Mouse (Mus musculus): Measurements from ENCODE around the gene Vgll4. TPM values are rescaled to one million over a fixed set of nuclear protein-coding genes. Genes with fewer than 3 reads are reported as not detected.
A peak's percentile ranks its signal among the peaks of the same experiment; 100 is the strongest.

The Vgll4 gene
- total RNA-seq, 2 experiments from 2014 or later: 50.7 to 62.5 TPM

DNA sequence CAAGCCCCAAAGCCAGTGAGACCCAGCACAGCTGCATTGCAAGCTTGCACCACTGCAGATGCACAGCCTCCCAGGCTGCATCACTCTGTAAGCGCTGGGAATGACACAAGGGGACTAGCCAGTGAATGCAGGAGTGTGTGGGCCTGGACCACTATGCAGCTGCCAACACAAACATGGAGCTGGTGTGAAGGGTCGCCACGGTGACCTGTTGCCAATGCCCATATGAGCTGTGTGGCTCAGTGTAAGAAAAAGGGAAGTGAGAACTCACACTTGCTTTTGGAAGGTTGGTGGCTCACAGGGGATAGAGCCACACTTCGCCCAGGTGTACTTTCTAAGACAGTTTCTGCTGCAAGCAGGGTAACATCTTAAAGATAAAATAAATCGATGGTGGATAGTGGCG, 83.8 kb downstream of the Vgll4 start:
- no peak for DNase-seq (ENCODE audit: low spot score in 2 of 2)
- intact Hi-C loops (cut with DNase I): no loop called here

DNA sequence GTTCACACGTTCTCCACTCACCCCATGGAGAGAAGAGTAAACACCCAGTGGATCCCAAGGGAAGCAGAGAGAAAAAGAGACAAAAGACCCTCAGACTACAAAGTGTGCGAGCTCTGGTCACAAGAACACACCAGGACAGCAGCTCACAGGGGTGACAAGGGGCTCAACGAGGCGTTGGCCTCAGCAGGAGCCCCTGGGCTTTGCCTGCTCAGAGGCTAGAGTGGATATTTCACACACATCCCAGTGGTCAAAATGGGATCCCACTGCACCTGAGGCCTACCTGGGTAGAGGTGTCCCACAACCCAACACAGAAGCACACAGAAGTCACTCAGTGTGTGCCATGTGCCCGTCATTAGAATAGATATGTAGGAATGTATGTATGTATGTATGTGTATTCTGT, 84.7 kb downstream of the Vgll4 start:
- DNase-seq (ENCODE audit: low spot score in 2 of 2): no peak
- intact Hi-C loops (cut with DNase I): no loop called here

DNA sequence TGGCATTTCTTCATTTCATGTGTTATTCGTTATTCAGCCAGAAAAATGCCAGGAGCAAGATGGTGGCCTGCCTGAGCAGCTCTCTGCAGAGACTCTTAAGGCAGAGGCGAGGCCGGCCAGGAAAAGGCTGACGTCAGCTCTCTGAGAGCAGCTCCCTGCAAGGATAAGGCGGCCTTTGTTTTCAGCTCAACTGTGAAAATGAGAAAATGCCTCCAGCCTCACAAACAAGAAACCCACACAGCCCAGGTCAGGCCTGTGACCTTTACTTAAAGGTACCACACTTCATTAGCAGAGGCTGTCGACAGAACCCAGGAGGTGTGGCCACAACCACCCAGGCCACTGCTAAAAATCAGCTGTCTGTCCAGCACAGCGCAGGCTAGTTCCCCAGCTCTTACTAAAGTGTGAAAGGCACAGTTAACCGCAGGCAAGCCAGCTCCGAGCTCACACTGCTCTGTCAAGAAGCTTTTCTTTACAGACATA, 86.5 kb downstream of the Vgll4 start:
- DNase-seq (ENCODE audit: low spot score in 2 of 2): peak; percentile 67 to 87
- intact Hi-C loops (cut with DNase I): loop anchor here (1.0 kb wide), 1 partner anchor 8 kb away; no protein-coding TSS in a partner anchor

DNA sequence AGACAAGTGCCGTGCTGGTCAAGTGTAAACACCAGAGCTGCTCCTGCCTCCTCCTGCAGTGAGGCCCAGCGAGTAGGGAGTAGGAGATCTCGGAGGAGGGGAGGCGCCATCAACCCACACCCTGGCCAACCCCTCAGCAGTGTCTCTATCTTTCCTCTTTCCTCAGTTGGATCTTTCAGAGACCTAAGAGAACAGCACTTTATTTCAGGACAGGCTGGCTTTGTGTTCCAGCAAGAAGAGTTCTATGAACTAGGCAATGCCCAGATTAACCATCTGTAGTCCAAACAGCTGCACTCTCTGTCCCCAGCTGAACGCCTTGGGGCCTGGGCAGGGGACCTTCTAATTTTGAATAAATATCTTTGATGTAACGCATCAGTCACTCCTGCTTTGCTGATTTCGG, 87.1 kb downstream of the Vgll4 start:
- intact Hi-C loops (cut with DNase I): loop anchor here (1.0 kb wide), 1 partner anchor 7 kb away; no protein-coding TSS in a partner anchor
- DNase-seq (ENCODE audit: low spot score in 2 of 2): no peak

DNA sequence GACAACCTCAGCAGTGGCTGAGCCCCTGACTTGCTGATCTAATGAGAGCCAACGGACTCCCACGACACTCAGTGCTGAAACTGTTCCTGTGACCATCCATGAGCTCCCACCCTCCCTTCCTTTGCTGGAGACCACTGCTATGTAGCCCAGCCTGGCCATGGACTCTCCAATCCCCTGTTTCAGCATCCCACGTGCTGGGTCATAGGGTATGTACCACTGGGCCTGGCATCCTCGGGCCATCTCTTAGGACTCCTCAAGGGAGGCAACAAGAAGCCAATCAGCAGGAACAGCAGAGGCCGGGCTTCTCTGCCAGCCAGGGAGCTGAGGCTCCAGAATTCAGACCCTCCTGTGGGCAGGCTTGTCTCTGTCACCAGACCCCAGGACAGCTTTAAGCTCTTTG, 87.6 kb downstream of the Vgll4 start:
- DNase-seq (ENCODE audit: low spot score in 2 of 2): no peak
- intact Hi-C loops (cut with DNase I): no loop called here

DNA sequence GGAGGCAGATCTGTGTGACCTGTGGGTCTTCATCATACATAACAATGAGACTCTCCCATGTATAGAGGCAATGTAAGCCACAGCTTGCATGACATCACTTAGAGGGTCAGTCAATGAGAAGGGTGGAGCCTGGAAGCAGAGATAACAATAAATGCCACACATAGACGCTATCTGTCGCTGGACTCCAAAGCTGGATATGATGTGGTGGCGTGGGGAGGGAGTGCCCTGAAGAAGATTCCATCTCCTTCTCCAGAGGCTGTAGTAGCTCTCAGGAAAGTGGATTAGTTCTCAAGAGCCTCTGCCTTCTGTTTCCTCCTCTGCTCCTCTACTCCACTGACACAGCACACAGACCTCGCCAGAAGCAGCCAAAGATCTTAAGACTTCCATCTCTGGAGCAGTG, 89.0 kb downstream of the Vgll4 start:
- no peak for DNase-seq (ENCODE audit: low spot score in 2 of 2)
- intact Hi-C loops (cut with DNase I): no loop called here

DNA sequence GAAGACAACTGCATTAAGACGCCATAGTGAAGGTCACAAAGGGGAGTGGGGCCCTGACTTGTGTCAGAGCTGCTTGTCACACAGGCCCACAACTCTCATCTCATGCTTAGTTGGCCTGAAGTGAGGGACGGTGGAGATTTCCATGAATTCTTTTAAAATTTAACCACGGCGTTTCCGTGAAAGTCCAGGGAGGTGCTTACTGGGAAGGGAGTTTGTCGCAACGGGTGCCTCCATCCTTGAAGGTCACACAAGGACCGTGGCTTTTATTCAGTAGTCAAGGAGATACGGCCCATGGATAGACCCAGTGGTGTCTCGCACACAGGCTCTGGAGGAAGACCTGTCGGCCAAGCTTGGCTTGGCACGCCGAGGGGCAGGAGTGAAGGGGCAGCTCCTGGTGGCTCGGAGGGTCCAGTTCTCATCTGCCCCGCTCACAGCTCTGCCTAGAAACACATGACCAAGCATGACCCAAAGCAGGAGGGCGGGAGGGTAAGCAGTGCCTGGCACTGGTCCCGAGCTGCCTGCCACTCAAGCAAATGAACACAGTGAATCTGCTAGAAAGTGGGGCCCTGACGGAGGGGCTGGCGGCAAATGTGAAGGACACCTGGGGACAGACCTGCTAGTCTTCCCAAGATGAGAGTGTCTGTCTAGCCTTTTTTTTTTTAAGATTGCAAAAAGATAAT, 90.8 kb downstream of the Vgll4 start:
- intact Hi-C loops (cut with DNase I): no loop called here
- DNase-seq (ENCODE audit: low spot score in 2 of 2): no peak

DNA sequence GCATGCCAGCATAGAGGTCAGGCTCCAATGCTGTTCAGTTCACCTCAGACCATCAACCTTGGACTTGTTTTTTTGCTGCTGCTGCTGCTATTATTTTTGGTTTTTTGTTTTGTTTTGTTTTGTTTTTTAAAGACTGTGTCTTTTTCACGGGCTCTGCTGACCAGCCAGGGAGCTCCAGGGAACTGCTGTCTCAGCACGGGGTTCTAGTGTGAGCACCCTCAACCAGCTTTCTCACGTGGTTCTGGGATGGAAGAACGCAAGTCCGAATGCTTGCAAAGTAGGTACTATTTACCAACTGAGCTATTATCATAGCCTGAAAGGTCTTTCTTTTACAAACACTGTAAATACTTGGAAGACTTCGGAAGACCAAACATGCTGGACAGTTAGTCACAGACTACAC, 93.2 kb downstream of the Vgll4 start:
- no peak for DNase-seq (ENCODE audit: low spot score in 2 of 2)
- intact Hi-C loops (cut with DNase I): no loop called here

DNA sequence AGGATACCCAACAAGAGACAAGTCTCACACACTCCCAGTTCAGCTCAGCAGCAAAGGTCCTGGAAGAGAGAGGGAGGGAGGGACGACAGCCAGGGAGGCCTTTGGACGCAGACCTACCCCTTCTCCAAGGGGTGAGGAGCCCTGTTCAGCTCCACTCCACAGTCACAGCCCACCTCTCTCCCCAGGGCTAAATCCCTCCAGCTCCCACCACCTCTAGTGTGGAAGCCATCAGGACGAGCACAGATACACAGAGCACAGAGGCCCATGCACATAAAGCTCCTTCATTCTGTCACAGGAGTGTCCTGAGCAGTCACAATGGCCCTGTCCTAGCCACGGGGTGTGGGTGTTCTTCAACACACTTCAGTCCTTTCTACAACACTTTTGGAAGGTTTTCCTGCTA, 93.8 kb downstream of the Vgll4 start:
- no peak for DNase-seq (ENCODE audit: low spot score in 2 of 2)
- intact Hi-C loops (cut with DNase I): no loop called here

DNA sequence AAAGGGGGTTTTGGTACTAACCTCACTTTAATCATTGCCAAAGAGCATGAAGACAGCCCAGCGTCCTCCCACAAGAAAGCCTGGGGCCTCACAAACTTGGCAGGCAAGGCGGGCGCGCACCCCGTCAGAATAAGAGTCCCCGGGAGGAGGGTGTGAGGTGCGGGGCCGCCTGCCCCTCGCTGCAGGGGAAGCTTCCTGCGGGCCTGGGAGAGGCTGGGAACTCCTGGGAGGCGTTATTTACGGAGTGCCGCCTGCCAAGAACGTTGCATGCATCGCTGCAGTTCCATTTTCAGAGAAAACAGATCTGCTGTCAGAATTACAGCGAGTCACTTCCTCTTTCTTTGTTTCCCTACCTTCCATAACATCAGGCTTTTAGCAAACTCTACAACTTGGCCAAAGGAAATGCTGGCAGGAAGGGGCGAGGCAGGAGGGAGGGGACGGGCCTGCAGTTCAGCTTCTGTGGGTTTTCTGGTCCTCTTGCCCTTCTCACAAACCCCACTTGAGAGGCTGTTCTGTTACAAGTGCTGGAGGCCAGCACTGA, 94.7 kb downstream of the Vgll4 start:
- intact Hi-C loops (cut with DNase I): loop anchor here (1.0 kb wide), 2 partner anchors 8 to 46 kb away; no protein-coding TSS in a partner anchor
- peak; percentile 88 to 95 for DNase-seq (ENCODE audit: low spot score in 2 of 2)

DNA sequence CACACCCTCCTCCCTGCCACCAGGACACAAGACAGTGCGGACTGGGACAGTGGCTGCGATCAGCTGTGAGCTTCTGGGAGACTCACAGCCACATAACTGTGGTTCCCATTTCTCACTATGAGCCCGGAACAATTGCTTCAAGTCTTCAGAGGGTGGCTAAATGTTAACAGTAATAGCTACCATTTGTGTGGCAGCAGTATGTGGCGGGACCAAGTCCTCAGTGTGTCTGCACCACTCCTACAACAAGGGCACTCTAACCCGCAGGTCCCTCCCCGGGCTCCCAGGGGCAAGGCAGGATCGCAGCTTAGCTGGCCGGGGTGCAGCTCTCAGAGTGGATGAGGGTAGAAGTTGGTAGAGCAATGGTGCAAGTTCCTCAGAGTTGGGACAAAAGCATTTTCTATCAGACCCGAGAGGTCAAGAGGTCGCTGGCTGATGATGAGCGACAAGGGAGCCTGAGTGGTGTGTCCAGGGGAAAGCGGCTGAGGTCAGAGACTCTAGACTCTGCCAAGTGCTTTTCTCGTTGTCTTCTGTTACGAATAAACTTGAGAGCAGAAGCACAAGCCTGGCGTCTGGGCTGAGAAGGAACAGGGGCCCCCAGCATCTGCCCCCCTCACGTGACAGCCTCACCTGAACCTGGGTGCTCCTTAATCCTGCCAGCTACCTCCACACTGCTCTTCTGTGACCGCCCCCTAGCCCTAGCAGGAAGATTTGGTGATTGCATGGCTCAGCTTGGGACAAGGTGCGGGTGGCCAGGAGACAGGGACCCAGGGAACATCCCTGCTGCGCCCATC, 95.5 kb downstream of the Vgll4 start:
- intact Hi-C loops (cut with DNase I): no loop called here

DNA sequence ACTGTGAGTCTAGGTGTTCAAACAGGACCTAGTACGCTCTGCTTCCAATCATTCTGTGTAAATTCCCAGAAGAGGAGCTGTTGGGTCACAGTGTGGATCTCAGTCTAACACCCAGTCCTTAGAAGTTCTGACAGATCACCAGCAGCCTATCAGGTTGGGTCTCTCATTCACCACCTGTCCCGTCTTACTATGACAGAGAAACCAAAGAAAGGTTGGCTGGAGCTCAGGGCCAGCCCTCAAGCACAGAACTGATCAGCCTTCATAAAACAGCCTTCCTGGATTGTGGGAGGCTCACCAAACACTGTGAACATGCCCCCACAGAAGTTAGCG, 96.0 kb downstream of the Vgll4 start:
- DNase-seq (ENCODE audit: low spot score in 2 of 2): peak in 1 of 2 experiments; percentile 56
- intact Hi-C loops (cut with DNase I): no loop called here

More for the DNA sequence above, 95.5 kb downstream of the Vgll4 start:
- DNase-seq (ENCODE audit: low spot score in 2 of 2): no peak

DNA sequence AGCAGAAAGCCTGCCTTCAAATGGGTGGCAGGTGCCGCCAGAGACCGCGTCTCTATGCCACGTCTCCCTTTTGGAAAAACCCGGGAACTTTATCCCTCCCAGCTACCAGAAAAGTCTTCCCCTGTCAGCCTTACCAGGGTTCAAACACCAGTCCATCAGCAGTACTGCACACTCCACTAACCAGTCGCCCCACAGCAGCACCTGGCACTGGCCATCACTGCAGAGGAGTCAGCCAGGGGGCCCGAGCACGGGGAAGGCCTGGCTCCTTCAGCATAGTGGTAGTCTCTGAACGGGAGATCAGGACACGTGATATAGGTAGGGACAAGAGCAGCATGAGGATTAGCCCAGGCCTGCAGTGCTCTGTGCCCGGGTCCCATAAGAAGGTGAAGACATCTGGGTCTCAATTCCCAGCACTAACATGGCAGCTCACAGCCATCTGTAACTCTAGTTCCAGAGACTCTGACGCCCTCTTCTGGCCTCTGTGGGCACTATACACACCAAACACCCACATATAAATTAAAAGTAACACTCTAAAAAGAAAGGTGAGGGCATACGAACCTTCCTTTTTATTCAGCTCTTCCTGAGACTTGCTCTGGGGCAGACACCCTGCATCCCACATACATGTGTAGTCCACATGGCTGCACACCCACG, 98.7 kb downstream of the Vgll4 start:
- DNase-seq (ENCODE audit: low spot score in 2 of 2): no peak
- intact Hi-C loops (cut with DNase I): no loop called here

DNA sequence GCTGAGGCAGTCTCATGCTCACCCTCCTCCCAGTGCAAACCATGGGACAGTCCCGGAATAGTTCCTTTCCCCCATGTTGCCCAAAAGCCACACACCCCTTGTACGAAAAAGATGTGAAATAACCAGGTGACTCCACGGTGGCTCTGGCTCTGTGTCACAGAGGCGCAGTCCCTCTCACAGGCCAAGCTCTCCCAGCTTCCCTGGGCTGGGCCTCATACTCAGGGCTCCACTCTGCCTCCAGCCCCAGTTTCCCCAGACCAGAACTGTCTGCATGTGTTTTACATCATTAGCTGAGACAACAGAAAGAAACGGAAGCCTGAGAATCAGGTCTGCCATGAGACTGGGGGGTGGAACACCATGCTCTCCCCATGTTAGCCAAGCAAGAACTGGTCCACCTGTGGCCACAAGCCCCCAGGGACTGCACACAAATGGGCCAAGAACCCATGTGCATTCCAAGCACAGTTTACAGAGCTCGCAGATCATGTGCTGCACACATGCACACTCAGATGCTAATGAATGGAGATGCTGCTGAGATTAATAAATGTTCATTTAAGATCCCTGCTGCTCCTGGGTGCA, 100.2 kb downstream of the Vgll4 start:
- intact Hi-C loops (cut with DNase I): no loop called here

DNA sequence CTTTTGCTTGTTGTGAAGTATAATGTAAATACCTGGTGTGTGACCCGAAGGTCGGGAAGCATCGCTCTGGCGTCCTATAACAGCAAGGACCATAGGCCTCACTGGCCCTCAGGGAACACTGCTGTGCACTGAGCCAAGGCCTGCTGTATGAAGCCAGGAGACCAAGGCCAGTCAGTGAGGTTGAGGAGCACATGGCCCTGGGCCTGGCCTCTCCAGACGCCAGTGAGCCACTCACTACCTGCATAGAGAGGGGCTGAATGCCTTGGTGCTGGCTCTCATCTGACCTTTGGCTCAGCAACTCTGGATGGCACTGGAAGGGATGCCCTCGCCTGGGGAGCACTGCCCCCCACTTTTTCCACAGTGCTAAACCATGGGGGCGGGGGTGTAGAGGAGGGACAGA, 101.1 kb downstream of the Vgll4 start:
- intact Hi-C loops (cut with DNase I): no loop called here
- no peak for DNase-seq (ENCODE audit: low spot score in 2 of 2)

More for the DNA sequence above, 100.2 kb downstream of the Vgll4 start:
- no peak for DNase-seq (ENCODE audit: low spot score in 2 of 2)

DNA sequence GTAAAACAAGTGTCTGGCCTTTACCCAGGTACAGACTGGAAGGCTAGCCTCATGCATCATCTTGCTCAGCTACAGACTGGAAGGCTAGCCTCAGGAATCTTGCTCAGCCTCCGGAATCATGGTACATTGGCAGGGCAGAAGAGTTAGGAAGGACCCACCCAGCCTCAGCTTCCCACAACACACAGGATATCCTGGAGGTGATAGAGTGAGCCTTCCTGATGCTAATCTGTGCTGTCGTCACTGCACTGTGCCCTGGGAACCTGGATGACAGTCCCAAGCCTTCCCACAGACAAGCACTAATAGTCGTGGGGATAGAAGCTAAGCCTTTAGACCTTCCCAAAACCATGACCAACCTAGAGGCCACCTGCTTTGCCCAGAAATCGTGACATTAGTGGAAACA, 103.2 kb downstream of the Vgll4 start:
- intact Hi-C loops (cut with DNase I): no loop called here
- DNase-seq (ENCODE audit: low spot score in 2 of 2): no peak

DNA sequence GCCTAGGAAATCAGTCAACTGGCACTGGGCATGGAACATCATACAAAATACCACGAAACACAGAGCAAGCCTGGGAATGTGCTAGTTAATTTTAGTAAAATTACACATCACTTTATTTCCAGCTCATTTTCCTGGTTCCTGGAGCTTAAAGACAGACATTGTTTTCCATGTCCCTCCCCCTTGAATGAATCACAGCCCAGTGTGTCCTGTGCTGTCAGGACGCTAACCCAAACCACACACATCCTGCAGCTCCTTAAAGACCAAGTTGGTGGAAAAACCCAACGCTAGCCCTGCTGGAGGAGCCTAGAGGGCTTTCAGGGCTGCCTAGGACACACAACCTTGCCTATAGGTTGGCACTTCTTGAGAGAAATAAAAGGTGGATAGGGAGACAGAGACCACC, 103.7 kb downstream of the Vgll4 start:
- DNase-seq (ENCODE audit: low spot score in 2 of 2): peak in 1 of 2 experiments; percentile 73
- intact Hi-C loops (cut with DNase I): no loop called here

DNA sequence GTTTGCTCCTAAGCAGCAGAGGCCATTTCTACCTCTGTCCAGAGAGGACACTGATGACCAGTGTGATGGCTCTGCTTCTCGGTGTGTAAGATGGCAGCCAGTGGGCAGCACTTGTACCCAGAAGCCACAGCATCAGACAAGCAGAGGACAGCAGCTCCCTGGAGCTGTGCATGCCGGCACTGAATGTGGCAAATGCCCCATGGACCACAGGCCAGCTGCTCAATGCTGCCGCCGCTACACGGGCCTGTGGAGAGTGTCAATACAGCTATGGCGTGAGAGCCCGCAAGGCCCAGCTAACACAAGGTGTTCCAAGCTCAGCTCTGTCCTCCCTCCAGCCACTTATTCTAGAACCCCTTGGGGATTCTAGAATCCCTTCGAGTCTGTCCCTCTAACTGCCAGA, 105.4 kb downstream of the Vgll4 start:
- no peak for DNase-seq (ENCODE audit: low spot score in 2 of 2)
- intact Hi-C loops (cut with DNase I): no loop called here

DNA sequence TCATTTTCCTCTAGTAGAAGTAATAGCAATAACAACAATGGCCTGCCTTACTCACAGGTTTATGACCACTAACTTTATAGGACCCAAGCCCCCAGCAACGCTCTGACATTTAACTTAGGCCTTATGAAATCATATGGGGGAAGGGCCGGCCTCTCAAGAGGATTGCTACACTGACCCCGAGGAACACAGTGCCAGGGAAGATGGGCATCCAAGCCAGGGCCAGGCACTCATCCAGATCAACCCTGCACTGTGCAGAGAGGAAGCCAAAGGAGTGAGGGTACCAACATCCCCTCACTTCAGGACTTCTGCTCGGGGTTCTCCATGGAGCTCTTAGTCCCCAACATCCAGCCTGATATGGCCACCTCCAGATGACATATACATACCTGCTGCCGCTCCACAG, 106.3 kb downstream of the Vgll4 start:
- DNase-seq (ENCODE audit: low spot score in 2 of 2): no peak
- intact Hi-C loops (cut with DNase I): no loop called here

DNA sequence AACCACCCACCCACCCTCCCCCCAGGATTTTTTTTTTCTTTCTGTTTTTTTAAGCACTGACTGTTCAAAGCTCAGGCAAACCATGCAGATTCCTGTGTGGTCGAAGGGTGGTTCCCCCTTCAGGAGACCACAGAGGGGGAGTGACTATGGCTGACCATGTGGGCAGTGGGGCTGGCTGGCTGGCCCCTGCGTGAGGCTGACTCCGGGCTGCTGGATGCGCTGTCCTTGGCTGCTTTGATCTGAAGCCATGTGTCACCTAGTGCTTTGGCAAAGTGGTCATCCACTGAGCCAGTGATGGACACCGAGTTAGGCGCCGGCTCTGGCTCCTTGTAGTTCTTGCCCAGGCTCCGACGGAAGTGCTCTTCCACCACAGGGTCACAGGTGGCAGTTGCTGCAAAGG, 107.7 kb downstream of the Vgll4 start:
- intact Hi-C loops (cut with DNase I): no loop called here
- DNase-seq (ENCODE audit: low spot score in 2 of 2): no peak
